Mouse (Mus musculus) lung, postnatal 14 days (tissue): Measurements from ENCODE around the gene Gm10354.
"Not testable (repeated sequence)": the region's sequence is repeated elsewhere in the genome, so short reads cannot be mapped to it uniquely, and the experiment has no call there.

Experiments
- DNase-seq: peaks from one replicate; pipeline ENCODE4 v3.0.0; 2021

Gene Gm10354

GRCm38 (mm10) chr5:14978835-14979234 lies at the start of gene Gm10354:
Gm10354 (minus strand) TSS chr5:14978935.
- not testable (repeated sequence) for DNase-seq

GRCm38 (mm10) chr5:15024316-15024715 lies 45.6 kb upstream of the Gm10354 start:
- DNase-seq, result not testable (repeated sequence)

DNA sequence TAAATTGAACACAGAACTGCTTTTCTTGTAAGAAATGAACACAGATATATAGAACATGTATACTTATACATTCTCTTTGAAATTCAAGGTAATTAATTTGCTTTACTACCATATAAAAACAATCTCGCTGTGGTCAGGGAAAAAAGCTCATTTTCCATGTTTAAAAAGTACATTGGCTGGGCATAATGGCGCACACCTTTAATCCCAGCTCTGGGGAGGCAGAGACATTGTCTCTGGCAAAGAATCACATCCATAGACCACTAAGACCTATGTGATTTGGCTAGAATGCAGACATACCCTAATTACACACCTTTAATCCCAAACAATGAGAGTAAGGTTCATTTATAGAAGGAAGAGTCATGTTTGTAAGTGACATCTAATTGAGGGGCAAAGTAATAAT lies 41.3 kb upstream of the Gm10354 start:
- DNase-seq, result not testable (repeated sequence)

DNA sequence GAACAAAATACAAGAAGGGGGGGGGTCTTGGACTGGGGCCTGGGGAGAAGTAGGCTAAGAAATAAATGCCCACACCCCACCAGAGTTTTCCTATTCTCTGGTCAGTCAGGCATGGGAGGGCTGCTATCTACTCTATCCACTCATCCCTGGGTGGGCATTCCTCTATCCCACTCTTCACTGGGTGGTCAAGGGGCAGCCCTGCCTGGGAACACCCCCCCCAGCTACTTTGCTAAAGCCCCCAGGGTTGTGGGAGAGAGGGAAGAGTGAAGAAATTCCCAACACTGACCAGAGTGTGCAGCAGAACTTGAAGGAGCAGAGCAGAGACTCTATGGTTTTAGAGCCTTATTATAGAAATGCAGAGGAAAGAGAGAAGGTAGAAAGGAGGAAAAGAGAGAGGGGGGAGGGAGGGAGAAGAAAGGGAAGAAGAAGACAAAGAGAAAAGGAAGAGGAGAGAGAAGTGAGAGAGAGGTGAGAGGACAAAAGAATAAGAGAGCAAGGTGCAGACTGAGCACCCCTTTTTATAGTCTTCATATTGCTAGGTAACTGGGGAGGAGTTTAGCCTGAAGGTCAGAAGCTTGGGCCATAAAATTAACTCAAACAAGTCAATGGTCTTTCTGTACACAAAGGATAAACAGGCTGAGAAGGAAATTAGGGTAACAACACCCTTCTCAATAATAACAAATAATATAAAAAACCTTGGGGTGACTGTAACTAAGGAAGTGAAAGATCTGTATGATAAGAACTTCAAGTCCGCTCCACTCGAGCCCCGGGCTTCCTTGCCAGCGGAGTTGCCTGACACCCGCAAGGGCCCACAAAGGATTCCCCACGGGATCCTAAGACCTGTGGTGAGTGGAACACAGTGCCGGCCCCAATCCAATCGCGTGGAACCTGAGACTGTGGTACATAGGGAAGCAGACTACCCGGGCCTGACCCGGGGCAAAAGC lies 32.2 kb upstream of the Gm10354 start:
- not testable (repeated sequence) for DNase-seq

- DNase-seq, result not testable (repeated sequence)
Observed at GRCm38 (mm10) chr5:15006907-15007306, 28.2 kb upstream of the Gm10354 start.

DNA sequence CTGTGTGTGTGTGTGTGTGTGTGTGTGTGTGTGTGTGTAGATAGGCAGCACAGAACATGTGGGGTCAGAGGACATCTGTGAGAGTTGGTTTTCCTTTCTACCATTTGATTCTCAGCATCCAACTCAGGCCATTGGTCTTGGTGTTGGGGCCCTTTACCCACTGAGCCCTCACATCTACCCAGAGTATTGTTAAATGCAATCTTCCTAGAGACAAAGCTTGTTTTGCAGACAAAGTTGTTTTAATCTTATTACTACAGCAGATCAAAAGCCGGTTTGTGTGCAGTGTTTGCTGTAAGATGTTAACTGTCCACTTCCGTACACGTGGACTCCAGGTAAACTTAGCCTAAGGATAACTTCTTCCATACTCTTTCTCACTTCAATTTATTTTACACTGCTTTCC lies 27.6 kb upstream of the Gm10354 start:
- not testable (repeated sequence) for DNase-seq

GRCm38 (mm10) chr5:15005584-15005983 lies 26.8 kb upstream of the Gm10354 start:
- not testable (repeated sequence) for DNase-seq

GRCm38 (mm10) chr5:15004569-15005562 lies 26.1 kb upstream of the Gm10354 start:
- DNase-seq, result not testable (repeated sequence)

GRCm38 (mm10) chr5:14998077-14998476 lies 19.3 kb upstream of the Gm10354 start:
- not testable (repeated sequence) for DNase-seq

DNA sequence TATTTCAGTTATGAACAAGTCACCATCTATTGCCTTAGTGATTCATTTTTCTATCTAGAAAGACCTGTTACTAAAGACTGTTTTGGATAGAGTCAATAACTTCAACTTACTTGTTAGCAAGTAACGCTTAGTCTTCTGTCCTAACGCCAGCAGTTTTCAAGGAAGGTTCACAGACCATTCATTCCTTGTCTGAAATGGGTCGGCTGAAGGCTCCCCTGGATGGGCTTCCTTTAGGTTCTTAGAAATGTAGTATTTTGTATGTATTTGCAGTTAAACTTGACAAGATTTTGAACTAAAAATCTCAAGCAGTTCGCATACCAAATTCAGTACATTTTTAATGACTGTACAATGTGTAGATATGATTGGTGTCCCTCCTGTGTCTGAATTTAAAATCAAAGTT lies 18.8 kb upstream of the Gm10354 start:
- DNase-seq, result not testable (repeated sequence)

DNA sequence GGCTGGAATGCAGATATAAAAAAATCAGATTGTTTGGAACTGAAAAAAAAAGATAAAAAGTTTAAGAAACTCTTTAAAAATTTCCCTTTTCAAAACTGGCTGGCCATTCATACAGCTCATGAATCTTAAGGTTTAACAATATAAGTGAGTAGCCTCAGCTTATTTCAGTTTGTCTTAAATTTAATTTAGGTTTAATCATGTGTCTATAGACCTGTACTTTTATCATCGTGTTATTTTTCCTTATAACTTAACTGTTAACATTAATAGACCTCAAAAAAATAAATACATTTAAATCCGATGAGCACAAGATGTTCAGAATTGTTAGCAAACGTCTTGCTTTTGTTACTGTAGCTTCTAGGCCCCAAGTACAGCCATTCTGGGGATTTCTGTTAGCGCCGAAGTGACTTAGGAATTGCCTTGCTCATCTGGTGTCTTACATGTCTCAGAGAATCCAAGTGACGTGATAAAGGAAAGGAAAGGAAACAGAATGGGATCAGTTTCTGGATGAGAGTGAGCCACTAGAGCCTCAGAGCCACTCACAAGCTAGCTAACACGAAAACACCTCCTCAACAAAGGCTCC lies 18.0 kb upstream of the Gm10354 start:
- not testable (repeated sequence) for DNase-seq

- DNase-seq, result not testable (repeated sequence)
Observed at GRCm38 (mm10) chr5:14994124-14994523, 15.4 kb upstream of the Gm10354 start.

- DNase-seq, result not testable (repeated sequence)
Observed at GRCm38 (mm10) chr5:14990375-14991158, 11.8 kb upstream of the Gm10354 start.

DNA sequence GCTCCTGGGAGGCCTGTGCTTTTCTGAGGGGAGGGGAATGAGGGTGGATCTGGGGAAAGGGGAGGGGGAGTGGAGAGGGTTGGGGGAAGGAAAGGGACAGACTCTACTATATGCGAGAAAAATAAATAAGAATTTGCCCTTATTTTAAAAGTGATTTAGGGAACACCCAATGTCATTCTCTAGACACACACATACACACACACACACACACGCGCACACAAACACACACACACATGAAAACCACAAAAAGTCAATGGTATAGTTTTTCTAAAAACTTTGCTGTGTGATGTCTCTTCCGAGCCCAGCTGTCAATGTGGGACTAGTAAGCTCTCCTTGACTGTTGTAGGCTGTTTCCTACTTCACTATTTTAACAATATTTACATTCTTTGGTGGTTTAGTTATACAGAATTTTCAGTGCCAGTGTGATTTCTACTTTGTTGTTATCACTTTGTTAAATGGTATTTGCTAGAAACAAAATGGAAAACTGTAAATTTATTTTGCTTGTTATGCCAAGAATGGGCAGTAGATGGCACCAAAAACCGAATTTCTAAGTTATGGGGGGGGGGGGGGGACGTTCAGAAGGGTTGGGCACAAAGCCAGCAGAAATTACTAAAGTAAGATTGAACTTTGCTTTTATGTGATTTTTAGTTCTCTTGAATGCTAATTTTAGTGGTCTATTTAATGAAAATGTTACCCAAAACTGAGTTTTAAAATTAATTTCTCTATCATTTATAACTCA lies 8.1 kb upstream of the Gm10354 start:
- DNase-seq, result not testable (repeated sequence)

DNA sequence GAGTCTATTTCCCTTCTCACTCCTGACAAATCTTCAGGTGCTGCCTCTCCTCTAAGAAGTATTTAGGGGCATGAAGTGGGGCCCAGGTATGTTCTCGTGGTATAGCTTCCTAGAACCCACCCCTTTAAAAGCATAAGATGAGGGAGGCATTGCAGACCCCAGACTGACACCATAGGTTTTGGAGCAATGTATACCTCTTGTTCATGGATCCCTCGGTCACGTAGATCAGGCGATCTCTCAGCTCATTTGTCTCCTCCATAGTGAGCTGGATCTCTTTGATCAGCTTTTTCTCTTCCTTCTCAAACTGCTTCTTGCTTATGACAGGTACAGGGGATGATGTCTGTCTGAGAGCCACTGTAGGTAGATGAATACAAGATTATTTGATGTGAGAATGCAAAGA lies 1.4 kb downstream of the Gm10354 start:
- DNase-seq, result not testable (repeated sequence)

DNA sequence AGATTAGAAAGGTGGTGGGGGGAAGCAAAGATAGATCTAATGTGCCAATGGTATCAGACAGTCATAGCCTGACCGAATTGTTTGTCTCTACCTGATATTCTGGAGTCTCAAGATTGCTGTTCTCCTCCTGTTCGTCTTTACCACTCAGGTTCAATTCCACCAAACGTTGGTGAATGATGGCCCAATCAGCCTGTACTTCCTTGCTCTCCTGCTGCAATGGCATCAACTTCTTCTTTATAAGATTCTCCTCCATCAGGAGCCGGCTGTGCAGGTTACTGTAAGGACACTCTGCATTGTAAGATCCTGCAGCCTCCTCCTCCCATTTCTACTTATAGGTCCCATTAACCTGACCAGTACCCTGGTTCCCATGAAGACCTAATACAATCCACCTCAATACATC lies 3.4 kb downstream of the Gm10354 start:
- not testable (repeated sequence) for DNase-seq

GRCm38 (mm10) chr5:14972841-14973240 lies 5.9 kb downstream of the Gm10354 start:
- not testable (repeated sequence) for DNase-seq

DNA sequence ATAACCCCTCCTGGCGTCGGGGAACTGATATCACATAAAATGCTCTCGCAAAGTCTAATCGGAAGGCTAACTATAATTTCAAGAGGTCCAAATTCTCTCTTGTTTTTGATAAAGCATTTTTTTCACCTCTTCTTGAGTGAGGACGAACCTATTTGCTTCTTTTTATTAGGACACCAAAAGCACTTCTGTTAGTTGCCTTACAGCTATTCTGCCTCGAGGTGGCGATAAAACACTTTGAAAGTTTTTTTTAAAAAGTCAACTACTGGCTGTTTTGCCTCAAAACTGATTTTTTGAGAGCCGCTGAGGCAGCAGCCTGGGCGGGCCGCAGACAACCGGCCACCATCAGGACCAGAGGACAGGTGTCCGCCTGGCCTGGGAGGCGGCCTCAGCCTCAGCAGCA lies 14.9 kb downstream of the Gm10354 start:
- not testable (repeated sequence) for DNase-seq

GRCm38 (mm10) chr5:14961502-14961901 lies 17.2 kb downstream of the Gm10354 start:
- not testable (repeated sequence) for DNase-seq

DNA sequence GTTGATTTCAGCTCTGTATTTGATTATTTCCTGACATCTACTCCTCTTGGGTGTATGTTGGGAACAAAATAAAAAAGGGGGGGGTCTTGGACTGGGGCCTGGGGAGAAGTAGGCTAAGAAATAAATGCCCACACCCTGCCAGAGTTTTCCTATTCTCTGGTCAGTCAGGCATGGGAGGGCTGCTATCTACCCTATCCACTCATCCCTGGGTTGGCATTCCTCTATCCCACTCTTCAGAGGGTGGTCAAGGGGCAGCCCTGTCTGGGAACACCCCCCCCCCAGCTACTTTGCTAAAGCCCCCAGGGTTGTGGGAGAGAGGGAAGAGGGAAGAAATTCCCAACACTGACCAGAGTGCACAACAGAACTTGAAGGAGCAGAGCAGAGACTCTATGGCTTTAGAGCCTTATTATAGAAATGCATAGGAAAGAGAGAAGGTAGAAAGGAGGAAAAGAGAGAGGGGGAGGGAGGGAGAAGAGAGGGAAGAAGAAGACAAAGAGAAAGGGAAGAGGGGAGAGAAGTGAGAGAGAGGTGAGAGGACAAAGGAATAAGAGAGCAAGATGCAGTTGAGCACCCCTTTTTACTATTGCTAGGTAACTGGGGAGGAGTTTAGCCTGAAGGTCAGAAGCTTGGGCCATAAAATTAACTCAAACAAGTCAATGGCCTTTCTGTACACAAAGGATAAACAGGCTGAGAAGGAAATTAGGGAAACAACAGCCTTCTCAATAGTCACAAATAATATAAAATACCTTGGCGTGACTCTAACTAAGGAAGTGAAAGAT lies 22.6 kb downstream of the Gm10354 start:
- not testable (repeated sequence) for DNase-seq
